ENCODE assay signal across 9 mouse cellular contexts in the genomic region with DNA sequence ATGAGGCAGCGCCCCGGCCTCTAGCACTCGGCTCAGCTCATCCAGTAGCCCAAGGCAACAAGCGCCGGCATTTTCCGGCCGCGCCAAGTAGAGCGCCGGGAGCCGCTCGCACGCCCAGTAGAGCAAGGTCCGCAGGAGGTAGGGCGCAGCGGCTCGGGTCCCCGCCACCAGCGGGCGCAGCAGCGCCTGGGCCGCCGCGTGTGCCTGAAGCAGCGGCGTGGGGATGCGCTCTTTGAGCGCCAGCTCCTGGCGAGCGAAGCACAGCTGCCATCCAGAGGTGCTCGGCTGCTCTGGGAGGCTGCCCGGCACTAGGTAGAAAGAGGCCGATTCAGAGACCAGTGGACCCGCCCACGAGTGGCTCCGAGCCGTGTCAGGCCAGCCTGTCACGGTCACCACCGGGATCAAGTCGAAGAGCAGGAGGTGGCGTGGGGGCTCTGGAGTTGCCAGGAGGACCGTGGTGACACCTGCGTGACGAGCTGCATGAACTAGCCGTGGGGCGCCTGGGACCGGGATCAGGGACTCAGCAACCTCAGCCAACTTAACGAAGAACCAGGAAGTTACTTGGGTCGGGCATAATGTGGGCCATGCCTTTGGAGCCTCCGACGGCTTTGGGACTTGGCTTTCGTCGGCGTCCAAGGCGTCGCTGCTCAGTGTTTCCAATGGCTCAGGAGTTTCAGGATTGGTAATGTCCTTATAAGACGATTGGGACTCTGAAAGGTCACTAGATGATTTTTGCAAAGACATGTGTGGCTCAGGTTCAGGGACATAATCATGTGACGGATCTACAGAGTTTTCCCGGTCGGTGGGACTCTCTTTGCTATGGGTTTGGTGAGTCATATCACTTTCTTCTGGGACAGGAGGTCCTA. TPM values are rescaled to one million over a fixed set of nuclear protein-coding genes. Genes with fewer than 3 reads are reported as not detected.
DNase-seq lines count a peak whose midpoint lies in the region; ATAC-seq and TF ChIP-seq lines count a peak whose summit lies in the region.
"Had no signal": no experiment of that assay in that cellular context is flagged by ENCODE, and none has a peak within 500 bp of the region (broad histone marks: within the 10 kb centered on the region; RNA-seq: fewer than 3 reads in every experiment).

No protein-coding gene starts in this region.

- DNase-seq in heart, postnatal 36 days, result peak; percentile 78 to 82
- DNase-seq in layer of hippocampus, adult 2 months (ENCODE audit: low spot score in 2 of 2), result peak; percentile 59 to 64
- peak; percentile 85 for DNase-seq in lung, postnatal 0 days (ENCODE audit: low spot score)
- DNase-seq in ovary, adult 18-20 months (ENCODE audit: low spot score), result peak; percentile 71
- DNase-seq in thymus, adult 18-20 months, result peak; percentile 59 to 70

- TF ChIP-seq CTCF in ES-Bruce4 (IDR thresholded peaks at IDR 0.05; ENCODE audit: low read depth, low read length), result peak; percentile 41
- peak; percentile 13; the same call in 1 of the 2 replicates for TF ChIP-seq CTCF in bone marrow macrophage, adult 2 months (IDR thresholded peaks at IDR 0.05; ENCODE audit: low read depth, low read length)
- peak; percentile 85 for TF ChIP-seq CTCF in layer of hippocampus, adult 2 months (conservative IDR thresholded peaks at IDR 0.05)
- peak; percentile 87 for TF ChIP-seq CTCF in lung, postnatal 0 days (IDR thresholded peaks at IDR 0.05)

- no peak for TF ChIP-seq EP300 in ES-Bruce4 (IDR thresholded peaks at IDR 0.05; ENCODE audit: insufficient read depth, low read depth, low read length)
- no peak for TF ChIP-seq EP300 in lung, postnatal 0 days (IDR thresholded peaks at IDR 0.05)

- no peak overlapping the region for H3K27ac ChIP-seq in ES-Bruce4 (ENCODE audit: insufficient read depth, low read length)
- peak overlapping the region; percentile 49 for H3K27ac ChIP-seq in bone marrow macrophage, adult 2 months (ENCODE audit: insufficient read depth, low read depth, low read length)
- H3K27ac ChIP-seq in forebrain, embryonic 15.5 days (replicated peaks), result peak overlapping the region; percentile 98; the same call in 1 of the 2 replicates
- peak overlapping the region; percentile 82 for H3K27ac ChIP-seq in layer of hippocampus, adult 2 months
- H3K27ac ChIP-seq in lung, postnatal 0 days (ENCODE audit: low read length), result no peak overlapping the region

- H3K27me3 ChIP-seq in ES-Bruce4 (ENCODE audit: control insufficient read depth, insufficient read depth, low read length, poor library complexity, severe bottlenecking), result peaks cover 12% of the 10 kb centered on the region
- peaks cover 19% of the 10 kb centered on the region for H3K27me3 ChIP-seq in forebrain, embryonic 15.5 days
- H3K27me3 ChIP-seq in lung, postnatal 0 days (replicated peaks; ENCODE audit: insufficient read depth, low read length), result 0 out of 2 replicates have a peak, but pooled peaks cover 6% of the 10 kb centered on the region

- TF ChIP-seq POLR2A in ES-Bruce4 (IDR thresholded peaks at IDR 0.05; ENCODE audit: insufficient read depth, low read length), result no peak
- no peak for TF ChIP-seq POLR2A in bone marrow macrophage, adult 2 months (IDR thresholded peaks at IDR 0.05; ENCODE audit: borderline replicate concordance, low read depth, low read length)

- no peaks in the 10 kb centered on the region for H3K4me1 ChIP-seq in ES-Bruce4 (ENCODE audit: control insufficient read depth, insufficient read depth, low read length)
- H3K4me1 ChIP-seq in bone marrow macrophage, adult 2 months (ENCODE audit: control insufficient read depth, insufficient read depth, low read length), result peaks cover 6% of the 10 kb centered on the region
- H3K4me1 ChIP-seq in forebrain, embryonic 15.5 days, result peaks cover 59% of the 10 kb centered on the region
- peaks cover 35% of the 10 kb centered on the region; the same call in 1 of the 2 replicates for H3K4me1 ChIP-seq in lung, postnatal 0 days (ENCODE audit: insufficient read depth, low read depth, low read length)

- H3K4me2 ChIP-seq in forebrain, embryonic 15.5 days (replicated peaks), result peak overlapping the region; percentile 98
- peak overlapping the region; percentile 86 for H3K4me2 ChIP-seq in lung, postnatal 0 days (replicated peaks; ENCODE audit: low read depth, low read length)

- intact Hi-C loops in heart, postnatal 36 days (cut with DNase I), result loop anchor here (2.0 to 5.0 kb wide), 5 partner anchors 31 to 122 kb away; partner anchors contain the start of genes Polr2a and Senp3

- H3K4me3 ChIP-seq in ES-Bruce4 (ENCODE audit: low read depth, low read length), result peak overlapping the region; percentile 76
- H3K4me3 ChIP-seq in bone marrow macrophage, adult 2 months (ENCODE audit: insufficient read depth, low read length), result peak overlapping the region; percentile 75
- peak overlapping the region; percentile 68 for H3K4me3 ChIP-seq in forebrain, embryonic 15.5 days
- H3K4me3 ChIP-seq in layer of hippocampus, adult 2 months, result peak overlapping the region; percentile 63
- peak overlapping the region; percentile 53 for H3K4me3 ChIP-seq in lung, postnatal 0 days (ENCODE audit: low read depth, low read length)

- peak; percentile 27; the same call in 1 of the 2 replicates for ATAC-seq in forebrain, embryonic 15.5 days (replicated peaks)
- ATAC-seq in lung, postnatal 0 days, result peak; percentile 76

- no peaks in the 10 kb centered on the region for H3K36me3 ChIP-seq in ES-Bruce4 (ENCODE audit: control insufficient read depth, insufficient read depth, low read length, poor library complexity, severe bottlenecking)
- no peaks in the 10 kb centered on the region for H3K36me3 ChIP-seq in forebrain, embryonic 15.5 days
- no peaks in the 10 kb centered on the region for H3K36me3 ChIP-seq in lung, postnatal 0 days (ENCODE audit: insufficient read depth, low read length)

- no peaks in the 10 kb centered on the region for H3K9me3 ChIP-seq in ES-Bruce4 (replicated peaks; ENCODE audit: control insufficient read depth, insufficient read depth, low read length, poor library complexity, severe bottlenecking)
- H3K9me3 ChIP-seq in forebrain, embryonic 15.5 days, result no peaks in the 10 kb centered on the region
- H3K9me3 ChIP-seq in lung, postnatal 0 days (ENCODE audit: low read length), result no peaks in the 10 kb centered on the region

- WGBS in forebrain, embryonic 15.5 days, result 1% methylated on average over 60 of the region's 60 CpGs
- 2% methylated on average over 60 of the region's 60 CpGs for WGBS in lung, postnatal 0 days

- H3K9ac ChIP-seq in ES-Bruce4 (ENCODE audit: low read depth, poor library complexity, severe bottlenecking), result peak overlapping the region; percentile 90
- peak overlapping the region; percentile 76 for H3K9ac ChIP-seq in forebrain, embryonic 15.5 days (replicated peaks)
- 0 out of 2 replicates have a peak overlapping the region, but pooled peaks have one; percentile 12 for H3K9ac ChIP-seq in lung, postnatal 0 days (replicated peaks; ENCODE audit: low read depth)

RNA-seq across cellular contexts. Expression of gene Tmem102, which starts 1.4 kb away (rescaled TPM):
- 10.1 and 11.6 TPM in 2 replicates for polyA plus RNA-seq in ES-Bruce4 (2011; ENCODE audit: insufficient read depth, insufficient read length, low read depth, missing spikeins)
- not detected in 2 replicates for polyA plus RNA-seq in bone marrow macrophage, adult 2 months (2012; ENCODE audit: insufficient read depth, insufficient read length, missing spikeins)
- polyA plus RNA-seq in forebrain, embryonic 15.5 days (2015; fragmentation: Nextera tagmentation; extraction: Ambion mirVana), result 0.61 and 0.98 TPM in 2 replicates
- total RNA-seq in heart, postnatal 36 days (2021), result under 1 TPM; 0.41 to 0.56 TPM
- not detected for total RNA-seq in layer of hippocampus, adult 2 months (2021)
- 14.3 and 14.9 TPM in 2 replicates for polyA plus RNA-seq in lung, postnatal 0 days (2015; fragmentation: Nextera tagmentation; extraction: Ambion mirVana)

RNA-seq across cellular contexts. Expression of gene Fgf11, which starts 2.4 kb away (rescaled TPM):
- 1.8 and 2.5 TPM in 2 replicates for polyA plus RNA-seq in ES-Bruce4 (2011; ENCODE audit: insufficient read depth, insufficient read length, low read depth, missing spikeins)
- 27.9 and 29.7 TPM in 2 replicates for polyA plus RNA-seq in bone marrow macrophage, adult 2 months (2012; ENCODE audit: insufficient read depth, insufficient read length, missing spikeins)
- polyA plus RNA-seq in forebrain, embryonic 15.5 days (2015; fragmentation: Nextera tagmentation; extraction: Ambion mirVana), result 6.2 and 6.7 TPM in 2 replicates
- total RNA-seq in heart, postnatal 36 days (2021), result 1 to 10 TPM; 2.4 to 3.0 TPM
- total RNA-seq in layer of hippocampus, adult 2 months (2021), result 10 to 100 TPM; 25.6 to 28.0 TPM
- polyA plus RNA-seq in lung, postnatal 0 days (2015; fragmentation: Nextera tagmentation; extraction: Ambion mirVana), result 0.57 and 0.95 TPM in 2 replicates

RNA-seq across cellular contexts. Expression of gene Chrnb1, which starts 8.3 kb away (rescaled TPM):
- 10.1 and 12.1 TPM in 2 replicates for polyA plus RNA-seq in ES-Bruce4 (2011; ENCODE audit: insufficient read depth, insufficient read length, low read depth, missing spikeins)
- 1.0 and 1.8 TPM in 2 replicates for polyA plus RNA-seq in bone marrow macrophage, adult 2 months (2012; ENCODE audit: insufficient read depth, insufficient read length, missing spikeins)
- 1.2 and 1.4 TPM in 2 replicates for polyA plus RNA-seq in forebrain, embryonic 15.5 days (2015; fragmentation: Nextera tagmentation; extraction: Ambion mirVana)
- 1 to 10 TPM; 3.6 to 4.3 TPM for total RNA-seq in heart, postnatal 36 days (2021)
- 1 to 10 TPM; 1.1 to 1.3 TPM for total RNA-seq in layer of hippocampus, adult 2 months (2021)
- 15.6 and 16.2 TPM in 2 replicates for polyA plus RNA-seq in lung, postnatal 0 days (2015; fragmentation: Nextera tagmentation; extraction: Ambion mirVana)

RNA-seq across cellular contexts. Expression of gene Gm39566, which starts 11.1 kb away (rescaled TPM):
- polyA plus RNA-seq in ES-Bruce4 (2011; ENCODE audit: insufficient read depth, insufficient read length, low read depth, missing spikeins), result not detected in 2 replicates
- not detected in 2 replicates for polyA plus RNA-seq in bone marrow macrophage, adult 2 months (2012; ENCODE audit: insufficient read depth, insufficient read length, missing spikeins)
- not detected in 2 replicates for polyA plus RNA-seq in forebrain, embryonic 15.5 days (2015; fragmentation: Nextera tagmentation; extraction: Ambion mirVana)
- total RNA-seq in heart, postnatal 36 days (2021), result not detected
- total RNA-seq in layer of hippocampus, adult 2 months (2021), result not detected
- not detected in 2 replicates for polyA plus RNA-seq in lung, postnatal 0 days (2015; fragmentation: Nextera tagmentation; extraction: Ambion mirVana)
- total RNA-seq: layer of hippocampus, adult 8-10 months had no signal

RNA-seq across cellular contexts. Expression of gene Spem2, which starts 14.2 kb away (rescaled TPM):
- polyA plus RNA-seq in ES-Bruce4 (2011; ENCODE audit: insufficient read depth, insufficient read length, low read depth, missing spikeins), result not detected in 2 replicates
- not detected in 2 replicates for polyA plus RNA-seq in bone marrow macrophage, adult 2 months (2012; ENCODE audit: insufficient read depth, insufficient read length, missing spikeins)
- not detected in 2 replicates for polyA plus RNA-seq in forebrain, embryonic 15.5 days (2015; fragmentation: Nextera tagmentation; extraction: Ambion mirVana)
- not detected for total RNA-seq in heart, postnatal 36 days (2021)
- total RNA-seq in layer of hippocampus, adult 2 months (2021), result not detected
- polyA plus RNA-seq in lung, postnatal 0 days (2015; fragmentation: Nextera tagmentation; extraction: Ambion mirVana), result not detected in 2 replicates
- total RNA-seq: layer of hippocampus, adult 8-10 months had no signal

Comparison
In these comparisons a context has a peak if more than half of its experiments do, and no peak if none do; other contexts are left out.
1. H3K27ac ChIP-seq: peak in bone marrow macrophage, adult 2 months (single experiment), forebrain, embryonic 15.5 days (single experiment) and layer of hippocampus, adult 2 months (single experiment); none in ES-Bruce4 (single experiment) and lung, postnatal 0 days (single experiment).
2. H3K9ac ChIP-seq: peak in every context shown above with its lines; median percentile 90 in ES-Bruce4; 76 in forebrain, embryonic 15.5 days; 12 in lung, postnatal 0 days.
3. CTCF ChIP-seq: peak in every context shown above with its lines; median percentile 87 in lung, postnatal 0 days; 85 in layer of hippocampus, adult 2 months; 41 in ES-Bruce4; 13 in bone marrow macrophage, adult 2 months.
4. Peak in every context shown above with its lines, with median percentiles within 50 percentile points of each other: H3K4me3 ChIP-seq and DNase-seq.